8 mouse cellular contexts compared by ENCODE assay signal in the genomic region with DNA sequence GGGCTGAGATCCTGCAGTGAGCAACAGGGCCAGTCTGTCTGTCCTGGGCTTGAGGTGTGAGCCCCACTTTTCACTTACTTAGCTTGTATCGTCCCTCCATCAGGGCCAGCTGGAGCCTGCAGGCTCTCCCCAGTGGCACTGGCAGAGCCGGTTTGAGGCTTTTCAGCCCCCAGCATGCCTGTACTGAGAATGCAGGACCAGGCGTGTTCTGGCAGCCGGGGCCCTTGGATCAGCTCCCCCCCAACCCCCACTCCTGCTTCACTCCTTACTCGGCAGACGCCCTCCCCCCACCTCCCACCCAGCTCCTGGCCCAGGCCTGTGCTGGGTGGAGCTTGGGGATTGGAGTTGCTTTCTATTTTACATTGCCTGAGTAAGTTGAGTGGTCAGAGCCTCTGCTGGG. TPM values are rescaled to one million over a fixed set of nuclear protein-coding genes. Genes with fewer than 3 reads are reported as not detected.
DNase-seq lines count a peak whose midpoint lies in the region; ATAC-seq lines count a peak whose summit lies in the region.

No protein-coding gene starts in this region.

- 21% methylated on average over 6 of the region's 6 CpGs for WGBS in forebrain, embryonic 10.5 days
- 18% methylated on average over 6 of the region's 6 CpGs for WGBS in forebrain, embryonic 11.5 days
- WGBS in hindbrain, embryonic 11.5 days: 34% methylated on average over 5 of the region's 6 CpGs
- 40% methylated on average over 6 of the region's 6 CpGs for WGBS in neural tube, embryonic 13.5 days

- H3K36me3 ChIP-seq in forebrain, embryonic 10.5 days (replicated peaks): peaks cover 97% of the 10 kb centered on the region
- H3K36me3 ChIP-seq in forebrain, embryonic 11.5 days (ENCODE audit: control insufficient read depth, insufficient read depth, low read length): no peaks in the 10 kb centered on the region; the same call in 1 of the 2 replicates
- no peaks in the 10 kb centered on the region for H3K36me3 ChIP-seq in hindbrain, embryonic 11.5 days (ENCODE audit: control insufficient read depth, insufficient read depth, low read length)
- H3K36me3 ChIP-seq in neural tube, embryonic 13.5 days: peaks cover 38% of the 10 kb centered on the region

- peak overlapping the region; percentile 68 for H3K27ac ChIP-seq in forebrain, embryonic 10.5 days
- no peak overlapping the region for H3K27ac ChIP-seq in forebrain, embryonic 11.5 days (ENCODE audit: low read depth, low read length)
- H3K27ac ChIP-seq in hindbrain, embryonic 11.5 days (ENCODE audit: low read depth, low read length): no peak overlapping the region
- peak overlapping the region; percentile 59 for H3K27ac ChIP-seq in neural tube, embryonic 13.5 days (replicated peaks)

- H3K27me3 ChIP-seq in forebrain, embryonic 10.5 days (ENCODE audit: poor library complexity, severe bottlenecking): no peaks in the 10 kb centered on the region
- no peaks in the 10 kb centered on the region for H3K27me3 ChIP-seq in forebrain, embryonic 11.5 days (ENCODE audit: control insufficient read depth, insufficient read depth, low read length)
- no peaks in the 10 kb centered on the region for H3K27me3 ChIP-seq in hindbrain, embryonic 11.5 days (ENCODE audit: control insufficient read depth, insufficient read depth, low read length)
- no peaks in the 10 kb centered on the region for H3K27me3 ChIP-seq in neural tube, embryonic 13.5 days

- no peak overlapping the region for H3K4me3 ChIP-seq in forebrain, embryonic 10.5 days
- H3K4me3 ChIP-seq in forebrain, embryonic 11.5 days (ENCODE audit: low read depth, low read length): no peak overlapping the region
- no peak overlapping the region for H3K4me3 ChIP-seq in hindbrain, embryonic 11.5 days (ENCODE audit: low read depth, low read length)
- H3K4me3 ChIP-seq in neural tube, embryonic 13.5 days: no peak overlapping the region

- H3K9me3 ChIP-seq in forebrain, embryonic 10.5 days: no peaks in the 10 kb centered on the region
- no peaks in the 10 kb centered on the region for H3K9me3 ChIP-seq in forebrain, embryonic 11.5 days (ENCODE audit: control insufficient read depth, low read length)
- H3K9me3 ChIP-seq in hindbrain, embryonic 11.5 days (ENCODE audit: control insufficient read depth, low read length): no peaks in the 10 kb centered on the region
- H3K9me3 ChIP-seq in neural tube, embryonic 13.5 days: no peaks in the 10 kb centered on the region

- no peak for DNase-seq in forebrain, embryonic 10.5 days (ENCODE audit: extremely low spot score, low spot score)
- no peak for DNase-seq in forebrain, embryonic 11.5 days (ENCODE audit: low spot score)
- peak; percentile 63 for DNase-seq in MN1 (ENCODE audit: low spot score)
- DNase-seq in hindbrain, embryonic 11.5 days (ENCODE audit: low spot score): peak; percentile 10
- peak; percentile 87 for DNase-seq in layer of hippocampus, adult 9-11 months
- no peak for DNase-seq in adrenal gland, postnatal 14 days

- H3K9ac ChIP-seq in forebrain, embryonic 11.5 days (ENCODE audit: low read length): no peak overlapping the region
- H3K9ac ChIP-seq in hindbrain, embryonic 11.5 days (ENCODE audit: low read depth, low read length): no peak overlapping the region
- peak overlapping the region; percentile 43 for H3K9ac ChIP-seq in neural tube, embryonic 13.5 days

- ATAC-seq in forebrain, embryonic 11.5 days (replicated peaks; ENCODE audit: low FRiP score): no peak; the same call in 1 of the 2 replicates
- no peak for ATAC-seq in hindbrain, embryonic 11.5 days (ENCODE audit: low FRiP score)
- ATAC-seq in neural tube, embryonic 13.5 days (ENCODE audit: low read depth): 0 out of 2 replicates have a peak, but pooled peaks have one; percentile 17
- no peak for ATAC-seq in megakaryocyte-erythroid progenitor cell, adult 5-6 weeks (replicated peaks; ENCODE audit: low FRiP score, low TSS enrichment, poor library complexity, severe bottlenecking)

- H3K4me2 ChIP-seq in forebrain, embryonic 11.5 days (ENCODE audit: low read depth, low read length, severe bottlenecking): no peak overlapping the region
- no peak overlapping the region for H3K4me2 ChIP-seq in hindbrain, embryonic 11.5 days (replicated peaks; ENCODE audit: low read depth, low read length)
- no peak overlapping the region for H3K4me2 ChIP-seq in neural tube, embryonic 13.5 days

- H3K4me1 ChIP-seq in forebrain, embryonic 10.5 days: peaks cover 69% of the 10 kb centered on the region
- peaks cover 10% of the 10 kb centered on the region for H3K4me1 ChIP-seq in forebrain, embryonic 11.5 days (replicated peaks; ENCODE audit: control insufficient read depth, insufficient read depth, low read length)
- peaks cover 9% of the 10 kb centered on the region for H3K4me1 ChIP-seq in hindbrain, embryonic 11.5 days (replicated peaks; ENCODE audit: control insufficient read depth, insufficient read depth, low read length)
- H3K4me1 ChIP-seq in neural tube, embryonic 13.5 days (replicated peaks): peaks cover 64% of the 10 kb centered on the region

RNA-seq across cellular contexts. Expression of a gene that starts 16.3 kb away (rescaled TPM):
- polyA plus RNA-seq in forebrain, embryonic 10.5 days (2016; fragmentation: Nextera tagmentation; extraction: Ambion mirVana): 19.2 and 19.6 TPM in 2 replicates
- polyA plus RNA-seq in forebrain, embryonic 11.5 days (2014; fragmentation: Nextera tagmentation; extraction: Ambion mirVana): 20.3 and 23.2 TPM in 2 replicates
- 13.0 and 14.4 TPM in 2 replicates for polyA plus RNA-seq in hindbrain, embryonic 11.5 days (2014; fragmentation: Nextera tagmentation; extraction: Ambion mirVana)
- 32.0 and 32.5 TPM in 2 replicates for polyA plus RNA-seq in neural tube, embryonic 13.5 days (2015; fragmentation: Nextera tagmentation; extraction: Ambion mirVana)
- total RNA-seq in megakaryocyte-erythroid progenitor cell, adult 5-6 weeks (2014; fragmentation: Nextera tagmentation): 0.42 TPM in 1 of 2 replicates, not detected in the other
- 0.75 and 1.3 TPM in 2 replicates for total RNA-seq in megakaryocyte-erythroid progenitor cell, adult 5-6 weeks (2017)
- 16.2 and 18.9 TPM in 2 replicates for total RNA-seq in adrenal gland, postnatal 14 days (2021)

Comparison
In these comparisons a context has a peak if more than half of its experiments do, and no peak if none do; other contexts are left out.
1. H3K27ac ChIP-seq: peak in forebrain, embryonic 10.5 days (single experiment) and neural tube, embryonic 13.5 days (single experiment); none in forebrain, embryonic 11.5 days (single experiment) and hindbrain, embryonic 11.5 days (single experiment).
2. DNase-seq: peak in MN1 (single experiment), hindbrain, embryonic 11.5 days (single experiment) and layer of hippocampus, adult 9-11 months (single experiment); none in forebrain, embryonic 10.5 days (single experiment), forebrain, embryonic 11.5 days (single experiment) and adrenal gland, postnatal 14 days (single experiment).